Mouse (Mus musculus) left cerebral cortex, postnatal 25 days (tissue): ENCODE data around the gene Plod1. TPM values are rescaled to one million over a fixed set of nuclear protein-coding genes. Genes with fewer than 3 reads are reported as not detected.
A peak's percentile ranks its signal among the peaks of the same experiment; 100 is the strongest.

Source experiments
- DNase-seq, 2 experiments: peaks; one replicate each; pipeline ENCODE4 v3.0.0; 2022; ENCODE audit warnings: low spot score in 2 of 2, mixed read lengths in 1 of 2
- intact Hi-C: fragments of 180-260 bp; cut with DNase I; formaldehyde crosslinking; loops from one replicate; pipeline ENCODE4 v1.15.1; 2025
- total RNA-seq, 2 experiments: library from RNA; stranded (reverse); gene quantifications; 2 replicates each; pipeline ENCODE4 v1.2.3; 2021

The Plod1 gene
- total RNA-seq, 2 experiments from 2014 or later, result 17.6 to 19.9 TPM

DNA sequence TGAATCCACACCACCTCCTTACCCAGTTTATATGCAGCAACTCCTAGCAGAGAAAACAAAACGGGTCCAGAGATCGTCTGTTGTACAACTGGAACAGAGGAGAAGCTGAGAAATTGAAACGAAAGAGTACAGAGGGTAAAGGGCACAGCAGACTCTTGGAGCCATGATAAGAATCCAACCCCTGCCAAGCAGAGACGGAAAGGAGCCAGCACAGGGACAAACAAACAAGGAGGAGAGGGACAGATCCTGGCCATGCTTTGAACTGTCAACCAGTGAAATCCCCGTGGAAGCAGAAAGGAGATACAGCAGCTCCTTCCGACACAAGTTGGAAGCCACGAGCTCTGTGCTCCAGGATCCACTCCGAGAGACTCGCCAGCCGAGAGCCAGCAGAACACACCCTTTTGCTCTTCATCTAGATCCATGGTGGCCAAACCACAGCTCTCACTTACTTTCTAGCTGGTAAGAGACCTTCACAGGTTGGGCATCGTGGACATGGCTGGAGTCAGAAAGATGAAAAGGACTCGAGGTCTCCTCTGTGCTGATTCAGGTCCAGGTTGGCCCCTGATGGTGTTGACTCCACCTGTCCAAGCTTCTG, 33.6 kb downstream of the Plod1 start:
- intact Hi-C loops, result no loop called here

DNA sequence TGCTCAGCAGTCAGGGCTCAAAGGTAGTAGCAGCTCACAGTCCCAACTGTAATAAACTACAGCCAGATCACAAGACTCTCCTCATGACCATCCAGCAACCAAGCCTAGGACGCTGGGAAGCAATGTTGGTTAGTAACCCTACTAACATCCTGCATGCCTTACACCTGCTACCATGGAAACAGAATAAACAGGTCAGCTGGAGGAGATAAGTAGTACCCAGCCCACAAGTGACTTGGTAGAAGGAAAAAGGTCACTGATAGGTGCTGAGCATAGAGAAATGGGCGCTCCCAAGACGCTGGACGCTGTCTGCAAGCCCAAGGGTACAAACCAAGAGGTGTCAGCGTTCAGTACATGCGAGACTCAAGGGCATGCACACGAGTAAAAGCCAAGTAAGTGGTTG, 36.1 kb downstream of the Plod1 start:
- DNase-seq, result no peak
- intact Hi-C loops, result no loop called here

More for the DNA sequence above, 33.6 kb downstream of the Plod1 start:
- DNase-seq, result no peak

DNA sequence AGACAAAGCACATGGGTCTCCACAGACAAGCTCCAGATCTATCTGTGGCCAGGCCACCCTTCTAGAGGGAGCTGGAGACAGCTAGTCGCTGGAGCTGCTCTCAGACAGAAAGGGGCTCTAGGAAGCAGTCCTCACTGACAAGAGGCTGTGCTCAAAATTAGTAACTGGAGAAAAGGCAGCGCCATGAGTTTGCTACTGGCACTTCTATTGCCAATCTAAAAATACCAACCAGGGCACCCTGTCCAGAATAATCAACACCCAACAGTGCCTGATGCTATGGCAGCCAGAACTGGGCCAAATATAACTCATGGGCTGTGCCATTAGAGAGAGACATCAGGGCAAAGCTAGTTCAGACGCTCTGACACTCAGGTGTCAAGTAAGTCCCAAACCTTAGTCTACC, 39.2 kb downstream of the Plod1 start:
- intact Hi-C loops, result no loop called here
- DNase-seq, result peak in 1 of 2 experiments; percentile 62

DNA sequence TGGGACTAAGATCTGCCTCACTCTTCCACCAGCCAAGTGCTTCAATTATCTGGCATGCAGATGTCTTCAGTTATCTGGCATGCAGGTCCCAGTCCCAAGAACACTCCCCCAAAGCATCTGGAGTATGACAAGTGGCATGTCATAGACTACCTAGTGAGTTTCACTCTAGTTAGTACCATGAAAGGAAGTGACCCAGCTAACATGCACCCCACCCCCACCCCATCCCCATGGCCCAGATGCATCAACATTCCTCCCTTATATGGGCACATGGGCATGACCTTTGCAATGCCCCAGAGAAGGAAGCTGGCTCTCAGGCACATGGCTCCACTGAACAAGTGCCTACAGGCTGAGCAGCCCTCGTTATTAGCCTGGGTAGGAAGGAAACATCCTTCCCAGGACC, 40.2 kb downstream of the Plod1 start:
- no peak for DNase-seq

DNA sequence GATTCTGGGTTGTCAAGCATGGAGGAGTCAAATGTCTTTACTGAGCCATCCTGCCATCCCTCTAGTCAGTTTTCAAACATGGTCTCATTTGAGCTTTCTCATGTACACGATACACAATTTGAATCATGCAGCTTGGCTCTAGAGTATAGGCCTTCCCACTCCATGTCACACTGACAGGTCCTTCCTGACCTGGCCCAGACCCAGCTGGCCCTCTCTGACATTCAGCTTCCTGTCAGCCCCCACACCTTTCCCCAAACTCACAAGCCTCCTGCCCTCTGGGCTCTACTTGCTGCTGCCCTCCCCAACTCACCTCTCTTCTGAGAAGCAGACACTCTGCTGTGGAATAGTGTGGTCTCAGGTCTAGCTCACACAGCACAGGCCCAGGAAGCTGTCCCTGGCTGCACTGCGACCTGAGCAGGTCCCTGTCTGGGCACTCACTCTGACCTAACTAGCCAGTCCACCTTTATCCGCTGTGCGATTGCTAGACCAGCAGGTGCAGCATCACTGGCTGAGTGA, 40.7 kb downstream of the Plod1 start:
- intact Hi-C loops, result no loop called here

More for the DNA sequence above, 40.2 kb downstream of the Plod1 start:
- intact Hi-C loops, result no loop called here

DNA sequence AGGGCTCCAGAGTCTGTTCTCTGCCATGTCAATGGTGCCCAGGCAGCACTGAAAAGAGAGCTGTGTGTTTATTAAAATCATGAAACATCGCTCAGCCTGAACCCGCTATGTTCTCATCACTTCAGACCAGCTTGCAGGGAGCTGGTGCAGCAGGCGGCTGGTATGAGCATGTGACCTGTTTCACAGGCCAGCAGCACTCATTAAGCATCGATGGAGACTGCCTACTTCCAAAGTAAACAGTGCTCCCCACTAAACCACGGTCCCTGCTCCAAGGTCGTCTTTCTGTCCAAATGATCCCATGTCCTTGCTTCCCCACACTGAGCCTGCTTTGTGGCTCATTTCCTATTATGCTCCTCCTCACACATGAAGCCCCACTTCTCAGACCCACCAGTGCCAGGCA, 46.2 kb downstream of the Plod1 start:
- intact Hi-C loops, result no loop called here
- DNase-seq, result no peak

More for the DNA sequence above, 40.7 kb downstream of the Plod1 start:
- no peak for DNase-seq

DNA sequence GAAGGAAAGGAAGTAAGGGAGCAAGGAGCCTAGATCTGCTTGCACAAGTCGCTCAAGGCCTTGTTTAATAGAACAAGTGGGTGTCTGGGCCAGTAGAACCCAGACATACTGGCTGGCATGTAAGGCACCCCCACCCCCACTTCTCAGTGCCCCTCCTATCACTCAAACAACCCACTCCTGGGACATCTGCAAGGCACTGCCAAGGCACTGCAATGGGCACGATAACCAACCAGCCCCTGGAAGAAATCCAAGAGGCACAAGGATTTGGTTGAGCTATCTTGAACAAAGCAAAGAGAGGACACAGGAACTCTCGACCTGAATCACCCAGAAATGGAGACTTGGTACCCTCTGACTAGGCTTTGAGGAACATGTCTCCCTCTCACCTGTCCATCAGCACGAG, 48.3 kb downstream of the Plod1 start:
- DNase-seq, result no peak
- intact Hi-C loops, result no loop called here

DNA sequence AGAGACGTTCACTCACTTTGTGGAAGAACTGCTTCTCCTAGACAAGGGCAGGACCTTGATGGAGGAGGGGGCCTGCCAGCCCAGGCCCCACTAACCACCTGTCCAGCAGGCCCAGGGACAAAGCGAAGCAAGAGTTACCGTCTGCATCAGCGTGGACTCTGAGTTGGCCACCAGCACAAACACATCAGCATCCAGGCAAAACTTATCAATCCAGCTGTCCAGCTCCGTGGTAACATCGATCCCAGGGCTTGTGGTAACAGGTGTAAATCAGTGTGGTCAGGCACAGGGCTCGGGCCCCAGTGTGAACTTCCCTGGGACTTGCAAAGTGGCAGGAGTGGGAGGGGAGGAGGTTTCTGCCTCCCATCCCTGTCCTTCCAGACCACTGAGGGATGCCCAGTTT, 49.3 kb downstream of the Plod1 start:
- DNase-seq, result no peak
- intact Hi-C loops, result no loop called here

DNA sequence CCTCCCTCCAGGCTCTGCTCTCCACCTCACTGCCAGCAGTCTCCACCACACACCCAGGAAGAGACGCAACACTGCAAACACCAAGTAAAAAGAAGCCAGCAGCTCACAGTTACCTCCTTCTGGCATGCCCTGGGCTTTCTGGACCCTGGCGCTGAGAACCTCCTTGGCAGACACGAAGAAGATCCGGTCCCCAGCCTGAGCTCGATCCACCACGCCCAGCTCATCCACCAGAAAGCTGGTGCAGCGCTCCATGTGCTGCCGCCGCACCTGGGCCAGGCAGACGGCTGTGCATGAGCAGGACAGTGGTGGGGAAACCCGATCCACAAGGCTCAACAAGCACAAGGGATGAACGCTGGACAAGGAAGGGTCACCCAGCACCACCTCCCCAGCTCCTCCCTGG, 50.4 kb downstream of the Plod1 start:
- DNase-seq, result no peak
- intact Hi-C loops, result no loop called here

DNA sequence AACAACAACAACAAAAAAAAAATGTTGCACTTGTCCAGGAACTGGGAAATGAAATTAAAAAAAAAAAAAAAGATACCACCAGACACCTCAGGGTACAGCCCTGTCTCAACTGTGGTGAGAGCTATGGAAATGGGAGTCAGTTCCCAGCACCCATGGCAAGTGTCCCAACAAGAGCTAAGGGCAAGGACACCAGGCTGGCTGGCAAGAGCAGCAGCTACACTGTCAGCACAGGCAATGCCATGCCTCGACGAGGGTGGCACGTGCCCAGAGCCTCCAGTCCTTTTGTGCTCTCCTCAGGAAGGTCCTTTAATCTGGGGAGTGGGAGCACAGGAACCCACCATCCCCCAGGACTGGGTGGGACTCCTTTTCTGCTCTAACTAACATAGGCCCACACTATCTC, 52.4 kb downstream of the Plod1 start:
- DNase-seq, result no peak
- intact Hi-C loops, result no loop called here

DNA sequence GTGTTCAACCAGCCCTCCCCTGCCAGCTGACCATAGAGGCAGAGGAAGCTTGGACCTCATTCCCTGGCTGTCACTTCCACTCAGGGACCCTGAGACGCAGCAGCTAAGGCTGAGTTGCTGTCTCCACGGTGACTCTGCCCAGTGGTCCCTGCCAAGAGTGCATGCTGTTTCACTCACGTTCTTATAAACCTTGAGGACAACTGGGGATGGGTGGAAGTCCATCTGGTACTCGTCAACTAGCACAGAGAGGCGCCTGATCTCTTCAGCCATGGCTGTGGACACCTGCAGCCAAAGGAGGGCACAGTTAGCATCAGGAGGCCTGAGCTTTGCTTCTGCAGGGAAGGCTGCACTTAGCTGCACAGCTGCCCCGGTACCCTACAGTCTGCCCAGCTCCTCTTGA, 53.5 kb downstream of the Plod1 start:
- intact Hi-C loops, result no loop called here
- no peak for DNase-seq

DNA sequence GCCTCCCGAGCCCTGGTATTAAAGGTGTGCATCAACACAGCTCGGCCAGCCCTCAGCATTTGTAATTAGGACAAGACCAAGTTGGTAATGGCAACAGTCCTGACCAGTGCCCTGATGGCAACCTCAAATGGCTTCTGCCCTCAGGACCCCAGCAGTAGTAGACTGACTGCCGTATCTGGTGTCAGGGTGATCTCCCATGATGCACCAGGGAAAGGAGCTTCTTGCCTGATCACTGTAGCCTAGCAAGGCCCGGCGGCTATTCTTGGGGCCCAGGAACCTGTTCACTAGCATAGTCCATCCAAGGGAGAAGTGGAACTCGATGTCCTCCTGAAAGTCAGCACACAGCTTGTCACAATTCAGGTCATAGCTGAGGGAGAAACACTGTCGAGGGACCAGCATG, 54.8 kb downstream of the Plod1 start:
- no peak for DNase-seq
- intact Hi-C loops, result no loop called here

DNA sequence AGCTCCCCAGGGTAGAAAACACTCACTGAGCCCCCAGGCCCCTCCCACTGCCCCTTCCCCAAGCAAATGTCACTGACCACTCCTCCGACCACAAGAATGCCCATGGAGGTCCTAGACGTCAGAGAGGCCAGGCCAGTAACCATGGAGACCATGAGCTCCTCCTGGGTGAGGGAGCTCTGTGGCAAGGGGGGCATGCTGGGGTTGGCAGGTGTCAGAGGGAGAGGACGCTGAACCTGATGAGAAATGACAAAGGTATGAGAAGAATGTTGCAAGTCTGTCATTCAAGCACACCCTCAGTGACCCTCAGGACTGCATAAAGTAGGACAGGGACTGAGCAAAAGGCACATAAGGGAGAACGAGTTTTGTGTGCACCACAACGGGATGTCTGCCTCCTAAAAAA, 56.7 kb downstream of the Plod1 start:
- intact Hi-C loops, result no loop called here

DNA sequence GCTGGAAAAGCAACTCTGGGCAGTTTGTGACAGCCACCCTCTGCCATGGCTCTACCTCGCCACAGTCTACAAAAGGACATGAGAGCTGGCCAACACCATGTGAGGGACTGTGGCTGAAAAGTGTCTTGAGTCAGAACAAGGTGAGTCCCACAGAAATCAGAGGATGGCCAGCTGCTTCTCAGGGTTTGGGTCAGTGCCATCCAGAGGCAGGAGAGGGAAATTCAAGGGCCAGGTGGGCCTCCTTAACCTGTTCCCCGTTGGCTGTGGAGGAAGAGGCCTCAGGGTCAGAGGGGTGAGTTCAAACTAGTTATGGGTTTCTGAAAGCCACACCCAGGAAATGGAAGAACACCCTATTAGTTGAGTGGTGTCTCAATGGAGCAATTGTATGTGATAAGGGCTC, 57.1 kb downstream of the Plod1 start:
- no peak for DNase-seq
- intact Hi-C loops, result no loop called here

More for the DNA sequence above, 56.7 kb downstream of the Plod1 start:
- DNase-seq, result no peak

DNA sequence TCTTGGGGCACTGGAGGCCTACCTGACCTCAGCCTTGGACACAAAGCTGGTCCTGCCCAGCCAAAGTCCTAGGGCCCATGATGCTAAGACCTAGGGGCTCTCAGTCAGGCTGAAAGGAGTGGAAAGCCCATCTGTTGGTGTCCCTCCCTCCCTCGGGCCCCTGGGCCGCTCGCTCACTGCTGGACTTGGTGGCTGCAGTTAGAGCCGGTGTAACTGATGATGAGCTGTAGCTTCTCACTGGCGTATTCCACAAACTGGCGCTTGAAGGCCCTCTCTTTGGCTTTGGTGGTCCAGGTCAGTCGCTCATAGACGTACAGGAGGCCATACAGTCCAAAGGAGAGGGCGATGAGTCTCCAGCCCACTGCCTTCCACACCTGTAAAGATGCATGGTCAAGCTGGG, 58.0 kb downstream of the Plod1 start:
- no peak for DNase-seq
- intact Hi-C loops, result no loop called here

DNA sequence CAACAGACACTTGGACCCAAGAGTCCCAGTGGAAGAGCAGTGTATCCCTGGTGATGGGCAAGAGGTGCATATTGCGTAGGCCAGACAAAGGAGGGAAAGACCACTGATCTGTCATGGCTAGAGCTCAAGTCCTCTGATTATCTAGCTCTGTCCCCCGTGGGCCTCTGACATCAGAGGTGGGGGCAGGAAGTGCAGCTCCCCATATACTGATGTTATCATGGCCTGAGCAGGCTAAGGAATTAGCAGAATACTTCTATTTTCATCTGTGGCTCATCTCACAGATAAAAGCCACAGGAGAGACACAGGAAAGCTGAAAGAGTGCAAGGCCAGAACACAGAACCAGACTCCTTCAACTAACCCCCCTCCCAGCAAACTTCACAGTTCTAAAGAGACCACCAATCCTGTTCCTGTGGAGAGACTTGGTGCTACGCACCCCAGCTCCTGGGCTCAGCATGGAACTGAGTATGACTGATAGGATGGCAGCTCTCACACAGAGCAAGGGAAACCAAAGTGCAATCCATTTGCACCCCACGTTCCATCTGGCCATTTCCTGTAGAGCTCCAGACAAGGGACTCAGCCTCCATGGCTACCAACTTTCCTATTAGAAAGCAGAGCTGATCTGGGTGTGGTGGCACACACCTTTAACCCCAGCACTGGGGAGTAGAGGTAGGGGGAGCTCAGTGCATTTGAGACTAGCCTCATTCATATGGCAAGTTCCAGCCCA, 60.6 kb downstream of the Plod1 start:
- DNase-seq, result no peak

DNA sequence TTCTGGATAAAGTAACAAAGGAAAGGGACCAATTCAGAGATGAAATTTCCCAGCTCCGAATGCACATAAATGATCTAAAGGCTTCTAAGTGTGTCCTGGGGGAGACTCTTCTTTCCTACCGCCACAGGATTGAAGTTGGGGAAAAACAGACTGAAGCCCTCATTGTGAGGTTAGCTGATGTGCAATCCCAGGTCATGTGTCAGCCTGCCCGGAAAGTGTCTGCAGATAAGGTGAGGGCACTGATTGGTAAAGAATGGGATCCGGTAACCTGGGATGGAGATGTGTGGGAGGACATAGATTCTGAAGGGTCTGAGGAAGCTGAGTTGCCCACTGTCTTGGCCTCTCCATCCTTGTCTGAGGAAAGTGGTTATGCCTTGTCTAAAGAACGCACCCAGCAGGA, 67.3 kb downstream of the Plod1 start:
- intact Hi-C loops, result loop anchor here (5.0 kb wide), 1 partner anchor 68 kb away; the partner anchor contains the start of gene Plod1
- no peak for DNase-seq

More for the DNA sequence above, 60.6 kb downstream of the Plod1 start:
- intact Hi-C loops, result no loop called here

DNA sequence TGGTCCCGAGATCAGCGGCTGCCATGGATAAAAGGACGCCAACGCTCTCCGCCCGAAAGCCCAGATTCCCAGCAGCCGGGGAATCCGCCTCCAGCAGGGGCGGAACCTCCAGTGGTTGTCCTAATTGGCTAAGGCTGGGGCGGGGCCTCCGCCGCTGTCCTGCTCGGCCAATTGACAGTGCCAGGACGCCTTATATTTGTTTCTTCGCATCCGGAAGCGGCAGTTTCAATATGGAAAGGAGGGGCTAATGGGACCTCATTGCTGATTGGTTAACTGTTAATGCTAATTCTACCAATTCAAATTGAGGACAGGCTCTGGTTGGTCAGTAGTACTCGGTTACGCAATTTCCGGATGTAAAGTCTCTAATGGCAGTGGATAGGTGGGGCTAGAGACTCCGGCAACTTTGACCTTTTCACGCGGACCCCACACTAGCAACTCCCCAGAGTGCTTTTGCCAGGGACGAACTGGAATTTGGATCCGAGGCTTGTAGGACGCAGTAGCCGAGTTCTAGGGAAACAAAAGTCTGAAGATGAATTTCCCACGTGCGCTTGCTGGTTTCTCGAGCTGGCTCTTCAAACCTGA, 68.0 kb downstream of the Plod1 start, which contains the start of the genes Miip and Fv1:
Miip (minus strand) TSS at position 367 of the 582 bp plus-strand sequence.
Fv1 (plus strand) TSS at position 530 of the 582 bp plus-strand sequence.
- intact Hi-C loops, result loop anchor here (5.0 kb wide), 1 partner anchor 69 kb away; the partner anchor contains the start of gene Plod1
- DNase-seq, result peak; percentile 96 to 99

DNA sequence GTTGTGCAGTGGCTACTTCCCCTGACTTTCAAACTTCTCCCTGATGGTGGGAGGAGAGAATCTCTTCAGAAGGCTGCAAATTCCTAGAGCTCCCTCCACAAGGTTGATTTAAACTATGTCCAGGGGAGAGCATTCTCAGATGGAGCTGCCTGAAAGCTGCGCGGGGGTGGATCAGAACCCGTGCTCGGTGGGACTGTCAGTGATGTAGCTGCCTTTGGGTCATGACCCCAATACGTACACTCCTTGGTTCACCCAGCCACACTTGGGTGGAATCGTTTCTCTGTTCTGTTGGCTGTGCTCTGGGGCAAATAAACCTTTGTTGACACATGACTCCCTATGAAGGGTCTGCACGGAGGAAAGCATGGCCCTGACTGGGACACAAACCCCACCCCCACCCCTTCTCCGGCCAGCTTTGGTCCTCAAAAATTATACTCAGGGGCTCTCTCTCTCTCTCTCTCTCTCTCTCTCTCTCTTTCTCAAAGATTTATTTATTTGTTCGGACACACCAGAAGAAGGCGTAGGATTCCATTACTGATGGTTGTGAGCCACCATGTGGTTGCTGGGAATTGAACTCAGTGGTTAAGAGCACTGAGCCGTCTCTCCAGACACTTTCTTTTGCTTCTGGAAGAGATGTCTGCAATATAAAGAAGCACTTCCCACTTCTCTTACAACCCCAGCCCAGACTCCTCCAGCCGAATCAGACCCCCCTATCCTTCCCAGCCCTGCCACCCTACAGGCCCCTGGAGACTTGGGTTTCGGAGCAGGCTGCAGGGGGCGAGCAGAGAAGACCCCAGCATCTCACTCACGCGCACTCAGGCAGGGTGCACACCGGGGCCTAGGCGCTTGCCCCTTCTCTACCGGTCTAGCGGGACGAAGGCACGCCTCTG, 68.8 kb downstream of the Plod1 start:
- intact Hi-C loops, result loop anchor here (5.0 kb wide), 1 partner anchor 69 kb away; the partner anchor contains the start of gene Plod1
- DNase-seq, result no peak
